In the genomic region with DNA sequence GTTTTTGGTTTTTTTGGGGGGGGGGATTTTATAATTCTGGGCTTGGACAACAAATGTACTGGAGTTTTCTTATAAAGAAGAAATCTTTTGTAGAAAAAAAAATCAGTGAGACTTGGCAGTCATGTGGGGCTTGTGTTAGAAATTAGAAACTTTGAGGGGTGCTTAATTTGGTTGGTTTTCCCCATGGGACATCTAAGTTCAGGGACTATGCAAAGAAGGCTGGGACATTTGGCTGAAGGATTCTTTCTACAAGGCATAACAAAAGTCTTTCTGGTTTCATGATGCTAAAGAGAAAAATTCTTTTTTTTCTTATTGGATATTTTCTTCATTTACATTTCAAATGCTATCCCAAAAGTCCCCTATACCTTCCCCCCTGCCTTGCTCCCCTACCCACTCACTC, we compare ENCODE assay signal across 25 mouse cellular contexts.
"Had no signal": no experiment of that assay in that cellular context is flagged by ENCODE, and none has a peak within 500 bp of the region (broad histone marks: within the 10 kb centered on the region; RNA-seq: fewer than 3 reads in every experiment).

No protein-coding gene starts in this region.

- H3K9ac ChIP-seq: embryonic facial prominence, embryonic 12.5 days; embryonic facial prominence, embryonic 13.5 days; embryonic facial prominence, embryonic 15.5 days; forebrain, embryonic 12.5 days; forebrain, embryonic 13.5 days; forebrain, embryonic 15.5 days; forebrain, postnatal 0 days had no signal

- H3K4me3 ChIP-seq: embryonic facial prominence, embryonic 10.5 days; embryonic facial prominence, embryonic 12.5 days; embryonic facial prominence, embryonic 13.5 days; embryonic facial prominence, embryonic 15.5 days; erythroblast, embryonic 14.5 days; forebrain, embryonic 10.5 days; forebrain, embryonic 12.5 days; forebrain, embryonic 13.5 days; forebrain, embryonic 15.5 days; gastrocnemius, adult 2 months; heart, adult 2 months; heart, embryonic 10.5 days had no signal

- H3K27me3 ChIP-seq: embryonic facial prominence, embryonic 12.5 days; embryonic facial prominence, embryonic 13.5 days; embryonic facial prominence, embryonic 15.5 days; forebrain, embryonic 12.5 days; forebrain, embryonic 13.5 days; forebrain, embryonic 15.5 days had no signal

- H3K36me3 ChIP-seq: embryonic facial prominence, embryonic 10.5 days; embryonic facial prominence, embryonic 12.5 days; embryonic facial prominence, embryonic 13.5 days; embryonic facial prominence, embryonic 15.5 days; forebrain, embryonic 10.5 days; forebrain, embryonic 12.5 days; forebrain, embryonic 15.5 days; heart, embryonic 10.5 days had no signal

- H3K27ac ChIP-seq: embryonic facial prominence, embryonic 10.5 days; embryonic facial prominence, embryonic 12.5 days; embryonic facial prominence, embryonic 13.5 days; embryonic facial prominence, embryonic 15.5 days; forebrain, embryonic 10.5 days; forebrain, embryonic 12.5 days; forebrain, embryonic 13.5 days; forebrain, embryonic 15.5 days; gastrocnemius, adult 2 months; heart, adult 2 months; heart, embryonic 10.5 days had no signal

- H3K9me3 ChIP-seq: embryonic facial prominence, embryonic 10.5 days; embryonic facial prominence, embryonic 12.5 days; embryonic facial prominence, embryonic 13.5 days; embryonic facial prominence, embryonic 15.5 days; forebrain, embryonic 10.5 days; forebrain, embryonic 12.5 days; forebrain, embryonic 13.5 days; forebrain, embryonic 15.5 days; heart, embryonic 10.5 days had no signal

- DNase-seq: cerebellum, adult 9-10 months; cerebellum, adult 9-11 months; cerebellum, postnatal 10 days; cerebellum, postnatal 14 days; cerebellum, postnatal 25 days; cerebellum, postnatal 36 days; embryo, embryonic 11 days; forebrain, postnatal 0 days; gastrocnemius, adult 2 months; gastrocnemius, postnatal 10 days; gastrocnemius, postnatal 14 days; gastrocnemius, postnatal 25 days; gastrocnemius, postnatal 36 days; heart, adult 11 months; heart, adult 2 months had no signal

- H3K4me2 ChIP-seq: embryonic facial prominence, embryonic 12.5 days; embryonic facial prominence, embryonic 13.5 days; embryonic facial prominence, embryonic 15.5 days; forebrain, embryonic 12.5 days; forebrain, embryonic 13.5 days; forebrain, embryonic 15.5 days had no signal
